Mouse (Mus musculus) MEL (cell line): ENCODE results near the gene Grid1. TPM values are rescaled to one million over a fixed set of nuclear protein-coding genes. Genes with fewer than 3 reads are reported as not detected.

ENCODE experiments used
- DNase-seq: peaks from one replicate; pipeline ENCODE4 v3.0.0; 2011; ENCODE audit warnings: low read depth, low spot score
- H3K27ac ChIP-seq: 2 replicates; pipeline ENCODE4 v1.5.1; 2012; ENCODE audit warnings: low read depth, mild to moderate bottlenecking, control low read depth, low read length, moderate library complexity; ENCODE audit not compliant: control insufficient read depth
- H3K27me3 ChIP-seq, 2 experiments: fragments of 150-350 bp in 1 of 2; sonication (generic) in 1 of 2; 2 replicates each; pipeline ENCODE4 v1.6.1; 2012; ENCODE audit warnings: low read length in 2 of 2, mild to moderate bottlenecking in 2 of 2, improper control_type of control experiment in 1 of 2, moderate library complexity in 1 of 2; ENCODE audit not compliant: insufficient read depth in 2 of 2, control insufficient read depth in 1 of 2
- H3K36me3 ChIP-seq, 2 experiments: 2 replicates each; pipeline ENCODE4 v1.6.1; 2012 to 2014; ENCODE audit warnings: low read length in 2 of 2, improper control_type of control experiment in 1 of 2, inconsistent platforms in 1 of 2, mild to moderate bottlenecking in 1 of 2; ENCODE audit not compliant: insufficient read depth in 2 of 2, control insufficient read depth in 1 of 2
- H3K4me1 ChIP-seq, 2 experiments: fragments of 150-350 bp in 1 of 2; sonication (generic) in 1 of 2; 2 replicates each; pipeline ENCODE4 v1.6.1; 2012; ENCODE audit warnings: low read length in 2 of 2, improper control_type of control experiment in 1 of 2, mild to moderate bottlenecking in 1 of 2; ENCODE audit not compliant: insufficient read depth in 2 of 2, control insufficient read depth in 1 of 2
- H3K4me3 ChIP-seq, 2 experiments: fragments of 150-350 bp in 1 of 2; sonication (generic) in 1 of 2; 2 replicates each; pipeline ENCODE4 v1.5.1; 2012; ENCODE audit warnings: low read depth in 2 of 2, low read length in 2 of 2, mild to moderate bottlenecking in 2 of 2, moderate library complexity in 2 of 2, control low read depth in 1 of 2, improper control_type of control experiment in 1 of 2; ENCODE audit not compliant: control insufficient read depth in 1 of 2, insufficient read depth in 1 of 2
- H3K79me2 ChIP-seq: 2 replicates; pipeline ENCODE4 v1.6.1; 2012; ENCODE audit warnings: mild to moderate bottlenecking, low read length, moderate library complexity; ENCODE audit not compliant: control insufficient read depth, poor library complexity, insufficient read depth
- H3K9ac ChIP-seq: 2 replicates; pipeline ENCODE4 v1.6.1; 2012; ENCODE audit warnings: low read depth, mild to moderate bottlenecking, control low read depth, low read length, moderate library complexity; ENCODE audit not compliant: control insufficient read depth, poor library complexity, severe bottlenecking
- H3K9me3 ChIP-seq: fragments of 150-350 bp; sonication (generic); replicated peaks from 2 replicates; pipeline ENCODE4 v1.6.1; 2012; ENCODE audit warnings: mild to moderate bottlenecking, low read length, improper control_type of control experiment, moderate library complexity; ENCODE audit not compliant: insufficient read depth
- CHD2 ChIP-seq: IDR thresholded peaks from 2 replicates; pipeline ENCODE4 v1.6.1; 2011; ENCODE audit warnings: low read length, improper control_type of control experiment
- CTCF ChIP-seq, 3 experiments: IDR thresholded peaks in 2 of 3; conservative IDR thresholded peaks in 1 of 3; 2 replicates each; pipeline ENCODE4 v1.5.1; 2011 to 2012; ENCODE audit warnings: low read length in 3 of 3, low read depth in 2 of 3, mild to moderate bottlenecking in 2 of 3, improper control_type of control experiment in 1 of 3, inconsistent platforms in 1 of 3, mixed read lengths in 1 of 3, moderate library complexity in 1 of 3; ENCODE audit not compliant: control insufficient read depth in 1 of 3, insufficient read depth in 1 of 3, poor library complexity in 1 of 3, severe bottlenecking in 1 of 3
- ELF1 ChIP-seq: IDR thresholded peaks from 2 replicates; pipeline ENCODE4 v1.6.1; 2014; ENCODE audit warnings: low read depth, mild to moderate bottlenecking, inconsistent platforms, low read length, improper control_type of control experiment, moderate library complexity
- EP300 ChIP-seq, 2 experiments: IDR thresholded peaks; 2 replicates each; pipeline ENCODE4 v1.6.1; 2011; ENCODE audit warnings: improper control_type of control experiment in 2 of 2, low read length in 2 of 2, low read depth in 1 of 2, mild to moderate bottlenecking in 1 of 2
- GABPA ChIP-seq: IDR thresholded peaks from 2 replicates; pipeline ENCODE4 v1.6.1; 2012; ENCODE audit warnings: low read depth, mild to moderate bottlenecking, inconsistent platforms, low read length, improper control_type of control experiment, moderate library complexity
- GATA1 ChIP-seq: IDR thresholded peaks from 2 replicates; pipeline ENCODE4 v1.6.1; 2011; ENCODE audit warnings: low read depth, low read length, improper control_type of control experiment
- JUND ChIP-seq: IDR thresholded peaks from 2 replicates; pipeline ENCODE4 v1.6.1; 2011; ENCODE audit warnings: low read depth, mild to moderate bottlenecking, improper control_type of control experiment, low read length
- MAFK ChIP-seq: IDR thresholded peaks from 2 replicates; pipeline ENCODE4 v1.6.1; 2011; ENCODE audit warnings: low read depth, mild to moderate bottlenecking, low read length, improper control_type of control experiment, borderline replicate concordance
- MAX ChIP-seq: IDR thresholded peaks from 2 replicates; pipeline ENCODE4 v1.6.1; 2011; ENCODE audit warnings: low read length, improper control_type of control experiment
- MYC ChIP-seq: IDR thresholded peaks from 2 replicates; pipeline ENCODE4 v1.6.1; 2011; ENCODE audit warnings: low read depth, mild to moderate bottlenecking, low read length, improper control_type of control experiment, moderate library complexity
- NELFE ChIP-seq: IDR thresholded peaks from 2 replicates; pipeline ENCODE4 v1.6.1; 2011; ENCODE audit warnings: low read depth, low read length, improper control_type of control experiment
- POLR2A ChIP-seq, 2 experiments: IDR thresholded peaks; 2 replicates each; pipeline ENCODE4 v1.6.1; 2011 to 2012; ENCODE audit warnings: low read length in 2 of 2, mild to moderate bottlenecking in 2 of 2, control low read depth in 1 of 2, improper control_type of control experiment in 1 of 2, low read depth in 1 of 2, moderate library complexity in 1 of 2; ENCODE audit not compliant: control insufficient read depth in 1 of 2, insufficient read depth in 1 of 2, poor library complexity in 1 of 2
- RAD21 ChIP-seq: IDR thresholded peaks from 2 replicates; pipeline ENCODE4 v1.6.1; 2011; ENCODE audit warnings: mild to moderate bottlenecking, low read depth, low read length, improper control_type of control experiment
- TBP ChIP-seq: IDR thresholded peaks from 2 replicates; pipeline ENCODE4 v1.8.0; 2011; ENCODE audit warnings: low read depth, low read length, improper control_type of control experiment
- TCF12 ChIP-seq: IDR thresholded peaks from 2 replicates; pipeline ENCODE4 v1.6.1; 2014; ENCODE audit warnings: low read depth, mild to moderate bottlenecking, inconsistent platforms, low read length, improper control_type of control experiment, moderate library complexity
- ZC3H11A ChIP-seq: IDR thresholded peaks from 2 replicates; pipeline ENCODE4 v1.6.1; 2012; ENCODE audit warnings: low read depth, mild to moderate bottlenecking, inconsistent platforms, low read length, improper control_type of control experiment
- ZKSCAN1 ChIP-seq: IDR thresholded peaks from 2 replicates; pipeline ENCODE4 v1.6.1; 2012; ENCODE audit warnings: low read depth, mild to moderate bottlenecking, inconsistent platforms, low read length, improper control_type of control experiment, moderate library complexity
- ZMIZ1 ChIP-seq: IDR thresholded peaks from 2 replicates; pipeline ENCODE4 v1.6.1; 2012; ENCODE audit warnings: low read depth, mild to moderate bottlenecking, inconsistent platforms, low read length, improper control_type of control experiment, moderate library complexity
- ZNF384 ChIP-seq: IDR thresholded peaks from 2 replicates; pipeline ENCODE4 v1.6.1; 2012; ENCODE audit warnings: low read depth, mild to moderate bottlenecking, inconsistent platforms, low read length, improper control_type of control experiment
- polyA plus RNA-seq, 2 experiments: library from polyadenylated mRNA; stranded (reverse) in 1 of 2; unstranded in 1 of 2; fragments of >175 nt in 1 of 2; fragments of >200 nt in 1 of 2; gene quantifications; 2 replicates each; pipeline versions ENCODE4 v1.2.1 to v1.2.4; 2012; ENCODE audit warnings: low replicate concordance in 2 of 2, low read depth in 1 of 2; ENCODE audit not compliant: insufficient read length in 2 of 2, insufficient read depth in 1 of 2, missing spikeins in 1 of 2
- total RNA-seq: library from RNA; depleted of rRNA; stranded (reverse); fragments of 300-350 nt; gene quantifications from 2 replicates; pipeline ENCODE4 v1.2.3, GENCODE M21; 2012

Grid1 gene
- total and polyA plus RNA-seq, 3 experiments = not detected

- Histone ChIP-seq H3K4me3 (no peak overlapping the region), H3K79me2 (no peaks in the 10 kb centered on the region), H3K9ac (no peak overlapping the region), H3K9me3 (no peaks in the 10 kb centered on the region), H3K27me3 (no peaks in the 10 kb centered on the region), H3K4me1 (no peaks in the 10 kb centered on the region), H3K27ac (no peak overlapping the region), H3K36me3 (no peaks in the 10 kb centered on the region)
- no peak for TF ChIP-seq JUND
- TF ChIP-seq POLR2A (IDR thresholded peaks at IDR 0.05; ENCODE audit: control insufficient read depth in 1 of 2, insufficient read depth in 1 of 2, low read depth in 1 of 2, low read length in 2 of 2, poor library complexity in 1 of 2) = no peak
- no peak for TF ChIP-seq ZC3H11A
- no peak for TF ChIP-seq NELFE
- TF ChIP-seq ZMIZ1 = no peak
- no peak for TF ChIP-seq ZNF384
- no peak for TF ChIP-seq GATA1
- no peak for TF ChIP-seq ZKSCAN1
- TF ChIP-seq ELF1 = no peak
- no peak for TF ChIP-seq MAX
- TF ChIP-seq CHD2 = no peak
- no peak for TF ChIP-seq GABPA
- DNase-seq = no peak
Measured at GRCm38 (mm10) chr14:35554288-35554687, 734.4 kb downstream of the Grid1 start.

GRCm38 (mm10) chr14:35561244-35561893 lies 741.5 kb downstream of the Grid1 start:
- TF ChIP-seq MYC = no peak
- TF ChIP-seq NELFE = no peak
- no peak for TF ChIP-seq POLR2A (IDR thresholded peaks at IDR 0.05; ENCODE audit: control insufficient read depth in 1 of 2, insufficient read depth in 1 of 2, low read depth in 1 of 2, low read length in 2 of 2, poor library complexity in 1 of 2)
- no peak for TF ChIP-seq ZMIZ1
- no peak for TF ChIP-seq RAD21
- TF ChIP-seq TCF12 = no peak
- no peak for TF ChIP-seq CTCF (IDR thresholded peaks at IDR 0.05 in 2 of 3, conservative IDR thresholded peaks at IDR 0.05 in 1 of 3; ENCODE audit: control insufficient read depth in 1 of 3, insufficient read depth in 1 of 3, low read depth in 2 of 3, low read length in 3 of 3, poor library complexity in 1 of 3, severe bottlenecking in 1 of 3)
- TF ChIP-seq EP300 (IDR thresholded peaks at IDR 0.05; ENCODE audit: low read depth in 1 of 2, low read length in 2 of 2) = no peak
- TF ChIP-seq MAFK = no peak
- TF ChIP-seq ZNF384 = no peak
- no peak for TF ChIP-seq TBP
- H3K27me3 ChIP-seq = no peaks in the 10 kb centered on the region
- H3K27ac ChIP-seq = no peak overlapping the region
- no peaks in the 10 kb centered on the region for H3K36me3 ChIP-seq
- no peaks in the 10 kb centered on the region for H3K4me1 ChIP-seq
- DNase-seq = no peak
- H3K4me3 ChIP-seq = no peak overlapping the region
- no peaks in the 10 kb centered on the region for H3K9me3 ChIP-seq
- H3K9ac ChIP-seq = no peak overlapping the region
- no peaks in the 10 kb centered on the region for H3K79me2 ChIP-seq
